Mouse (Mus musculus) adrenal gland, postnatal 4 days (tissue): ENCODE data around the gene Samhd1. TPM values are rescaled to one million over a fixed set of nuclear protein-coding genes. Genes with fewer than 3 reads are reported as not detected.

Source experiments
- DNase-seq, 2 experiments: peaks; one replicate each; pipeline ENCODE4 v3.0.0; 2021 to 2022; ENCODE audit warnings: low spot score in 2 of 2, mixed read lengths in 2 of 2
- total RNA-seq, 2 experiments: library from RNA; stranded (reverse); gene quantifications; 2 replicates each; pipeline ENCODE4 v1.2.3; 2021

Gene Samhd1
- total RNA-seq, 2 experiments from 2014 or later = 30.8 to 32.6 TPM

DNA sequence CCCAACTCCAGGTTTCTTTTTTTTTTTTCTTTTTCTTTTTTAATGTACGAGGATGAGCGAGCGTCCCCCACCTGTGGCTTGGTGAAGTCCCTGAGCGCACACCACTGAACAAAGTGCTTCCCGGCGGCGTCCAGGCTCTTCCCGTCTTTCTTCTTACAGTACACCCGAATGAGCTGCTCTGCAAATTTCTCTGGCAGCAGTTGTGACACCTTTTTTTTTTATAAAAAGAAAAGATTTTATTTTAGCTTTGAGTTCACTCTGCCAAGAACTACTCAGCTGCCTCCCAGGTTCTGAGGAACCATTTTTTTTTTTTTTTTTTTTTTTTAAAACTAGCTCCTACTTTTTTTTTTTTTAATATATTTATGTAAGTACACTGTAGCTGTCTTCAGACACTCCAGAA lies 33.4 kb downstream of the Samhd1 start:
- DNase-seq = no peak

GRCm38 (mm10) chr2:157100319-157100605 lies 34.8 kb downstream of the Samhd1 start:
- DNase-seq = no peak

DNA sequence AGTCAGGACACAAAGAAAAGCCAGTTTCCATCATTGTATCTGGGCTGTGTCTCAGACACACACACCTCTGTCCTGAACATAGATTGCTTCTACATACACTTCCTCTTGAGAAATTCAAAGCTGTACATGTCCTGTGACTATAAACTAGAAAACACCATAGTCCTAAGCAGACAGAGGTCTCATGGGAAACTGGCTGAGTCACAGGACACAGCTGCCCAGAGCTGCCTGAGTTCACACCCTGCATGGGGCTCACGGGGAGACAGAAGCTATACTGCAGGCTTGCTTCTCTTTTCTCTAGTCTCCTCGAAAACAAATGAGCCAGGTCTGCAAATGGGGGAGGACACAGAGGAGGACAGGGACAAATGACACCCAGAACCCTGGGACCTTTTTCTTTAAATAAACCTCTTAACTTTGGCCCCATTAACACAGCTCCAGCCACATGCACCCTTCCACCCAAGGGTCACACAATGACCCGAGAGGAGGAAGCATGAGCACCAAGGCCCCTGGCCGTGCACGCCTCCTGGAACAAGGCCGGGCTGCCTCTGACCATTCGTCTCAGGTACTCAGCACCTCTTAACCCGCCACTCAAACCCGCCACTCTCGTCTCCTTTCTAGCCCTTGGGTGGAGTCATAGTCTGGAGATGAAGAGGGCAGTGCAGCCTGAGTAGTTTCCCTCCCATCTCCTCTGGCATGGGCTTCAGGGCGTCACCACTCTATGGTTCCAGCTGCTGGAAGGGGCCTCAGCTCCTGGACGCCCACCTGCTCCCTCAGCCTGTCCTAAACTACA lies 35.3 kb downstream of the Samhd1 start:
- DNase-seq = no peak

GRCm38 (mm10) chr2:157095005-157095755 lies 39.9 kb downstream of the Samhd1 start:
- DNase-seq = peak; percentile 55 to 69

DNA sequence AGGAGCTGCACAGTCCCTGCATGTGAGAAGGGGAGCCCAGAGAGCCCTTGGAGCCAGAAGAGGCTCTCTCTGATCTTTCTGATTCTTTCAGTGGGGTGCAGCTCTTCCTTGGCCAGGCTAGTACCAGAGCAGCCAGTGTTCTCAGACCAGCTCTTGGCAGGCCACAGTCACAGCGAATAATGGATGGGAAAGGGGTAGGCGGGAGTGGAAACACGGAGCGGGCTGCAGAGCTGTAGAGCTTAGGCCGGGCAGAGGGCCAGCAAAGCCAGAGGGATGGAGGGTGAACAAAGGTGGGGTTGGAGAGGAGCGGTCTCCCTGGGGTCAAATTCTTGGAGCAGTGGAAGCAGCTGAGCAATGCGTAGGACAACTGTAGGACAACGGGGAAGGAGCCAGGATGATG lies 43.0 kb downstream of the Samhd1 start:
- no peak for DNase-seq

DNA sequence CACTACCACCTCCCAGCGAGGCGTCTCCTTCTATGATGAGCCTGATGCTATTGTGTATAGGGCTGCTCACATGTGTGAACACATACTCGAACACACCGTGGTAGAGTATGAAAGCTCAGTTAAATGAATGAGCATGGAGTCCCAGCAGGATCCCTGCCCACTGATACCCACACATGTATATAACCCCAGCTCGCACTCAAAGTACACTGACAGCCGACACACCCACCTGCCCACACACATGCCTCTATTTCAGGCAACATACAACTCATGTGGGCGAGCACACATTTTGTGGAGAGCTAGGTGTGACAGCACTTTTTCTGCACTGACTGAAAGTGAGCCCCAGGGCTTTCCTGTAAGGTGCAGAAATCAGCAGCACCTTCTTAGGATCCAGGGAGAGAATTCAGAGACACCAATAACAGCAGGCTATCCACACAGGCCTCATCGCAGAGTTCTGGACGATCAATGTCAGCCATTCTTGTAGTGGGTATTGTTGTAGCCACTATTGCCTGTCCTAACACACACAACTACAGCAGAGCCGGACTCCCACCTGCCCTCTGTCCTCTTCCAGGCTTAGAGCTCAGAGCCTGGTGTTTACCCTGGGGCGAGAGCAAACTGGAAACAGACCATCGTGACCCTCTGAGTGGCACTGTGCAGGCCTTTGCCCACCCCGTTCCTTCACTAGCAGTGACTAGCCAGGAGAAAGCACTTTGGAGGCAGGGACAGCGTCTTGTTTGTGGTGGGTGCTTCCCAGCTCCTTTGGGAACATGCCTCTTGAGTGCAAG lies 47.3 kb downstream of the Samhd1 start:
- DNase-seq = no peak

GRCm38 (mm10) chr2:157086796-157087195 lies 48.3 kb downstream of the Samhd1 start, which contains the start of gene Tldc2:
TSS of gene Tldc2 (plus strand) at chr2:157087055.
- DNase-seq = no peak

DNA sequence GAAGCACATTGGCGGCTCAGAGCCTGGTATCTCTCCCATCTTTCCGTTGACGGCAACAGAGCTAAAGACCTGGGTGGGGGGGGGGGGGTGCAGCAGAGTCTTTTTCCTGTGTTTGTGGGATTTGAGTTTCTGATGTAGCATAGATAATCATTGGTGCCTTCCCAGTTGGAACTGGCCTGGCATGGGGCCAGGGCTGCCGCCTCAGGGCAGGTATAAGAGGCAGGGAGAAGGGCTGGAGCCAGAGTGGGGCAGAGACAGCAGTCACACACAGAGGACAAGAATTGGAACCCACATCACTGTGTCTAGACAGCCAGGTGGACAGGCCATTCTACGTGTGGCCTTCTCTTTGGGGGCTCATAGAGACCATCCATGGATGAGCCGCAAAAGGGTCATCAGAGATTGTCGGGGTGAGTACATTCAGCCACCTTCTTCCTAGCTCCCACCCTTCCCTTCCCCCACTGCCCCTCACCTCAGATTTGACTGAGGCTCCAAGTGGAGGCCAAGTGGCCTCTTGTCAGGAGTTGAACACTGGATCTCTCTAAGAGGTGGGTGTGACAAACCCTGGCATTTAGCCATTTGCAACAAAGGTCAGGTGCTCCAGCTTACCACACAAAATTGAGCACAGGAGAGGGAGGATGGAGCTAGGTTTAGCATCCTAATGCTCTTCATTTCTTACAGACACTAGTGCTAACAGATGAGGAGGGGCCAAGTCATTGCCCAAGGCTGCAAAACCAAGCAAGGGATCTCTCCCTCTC lies 50.1 kb downstream of the Samhd1 start:
- DNase-seq = no peak

DNA sequence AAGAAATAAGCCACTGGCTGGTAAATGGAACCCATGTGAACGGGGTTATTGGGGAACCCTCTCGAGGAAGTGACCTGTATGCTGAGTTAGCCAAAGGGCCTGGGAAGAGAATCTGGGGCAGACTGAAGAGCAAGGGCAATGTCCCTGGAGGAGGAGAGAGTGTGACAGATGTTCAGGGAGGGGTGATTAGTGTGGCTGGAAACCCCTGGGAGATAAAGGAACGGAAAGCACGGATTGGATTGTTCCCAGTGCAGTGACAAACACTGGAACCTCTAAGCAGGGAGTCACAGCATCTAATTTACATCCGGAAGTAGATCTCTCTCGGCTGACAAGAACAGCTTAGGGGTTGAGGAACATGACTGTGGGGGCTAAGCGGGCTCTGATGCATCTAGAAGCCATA lies 53.1 kb downstream of the Samhd1 start:
- no peak for DNase-seq

- DNase-seq = no peak
Observed at GRCm38 (mm10) chr2:157081331-157081730, 53.7 kb downstream of the Samhd1 start.

DNA sequence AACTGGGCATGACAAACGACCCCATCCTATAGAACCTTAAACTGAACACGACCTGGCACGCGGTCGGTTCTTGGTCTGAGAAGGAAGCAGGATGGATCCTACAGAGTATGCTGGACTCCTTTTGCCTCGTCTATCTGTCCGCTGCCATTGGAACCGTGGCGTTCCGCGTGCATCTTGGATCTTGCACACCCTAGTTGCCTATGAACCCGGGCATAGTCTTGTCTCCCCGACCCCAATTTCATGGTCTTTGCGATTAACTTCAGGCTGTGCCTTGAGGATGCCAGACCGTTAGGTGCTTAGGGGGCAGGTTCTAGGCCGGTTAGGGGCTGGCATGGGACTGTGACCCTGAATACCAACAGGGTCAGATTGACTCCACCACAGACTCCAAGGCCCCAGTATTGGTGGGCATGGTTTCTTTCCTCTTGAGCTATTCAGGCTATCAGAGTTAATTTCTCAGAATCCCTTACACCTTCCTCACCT lies 55.3 kb downstream of the Samhd1 start:
- no peak for DNase-seq

DNA sequence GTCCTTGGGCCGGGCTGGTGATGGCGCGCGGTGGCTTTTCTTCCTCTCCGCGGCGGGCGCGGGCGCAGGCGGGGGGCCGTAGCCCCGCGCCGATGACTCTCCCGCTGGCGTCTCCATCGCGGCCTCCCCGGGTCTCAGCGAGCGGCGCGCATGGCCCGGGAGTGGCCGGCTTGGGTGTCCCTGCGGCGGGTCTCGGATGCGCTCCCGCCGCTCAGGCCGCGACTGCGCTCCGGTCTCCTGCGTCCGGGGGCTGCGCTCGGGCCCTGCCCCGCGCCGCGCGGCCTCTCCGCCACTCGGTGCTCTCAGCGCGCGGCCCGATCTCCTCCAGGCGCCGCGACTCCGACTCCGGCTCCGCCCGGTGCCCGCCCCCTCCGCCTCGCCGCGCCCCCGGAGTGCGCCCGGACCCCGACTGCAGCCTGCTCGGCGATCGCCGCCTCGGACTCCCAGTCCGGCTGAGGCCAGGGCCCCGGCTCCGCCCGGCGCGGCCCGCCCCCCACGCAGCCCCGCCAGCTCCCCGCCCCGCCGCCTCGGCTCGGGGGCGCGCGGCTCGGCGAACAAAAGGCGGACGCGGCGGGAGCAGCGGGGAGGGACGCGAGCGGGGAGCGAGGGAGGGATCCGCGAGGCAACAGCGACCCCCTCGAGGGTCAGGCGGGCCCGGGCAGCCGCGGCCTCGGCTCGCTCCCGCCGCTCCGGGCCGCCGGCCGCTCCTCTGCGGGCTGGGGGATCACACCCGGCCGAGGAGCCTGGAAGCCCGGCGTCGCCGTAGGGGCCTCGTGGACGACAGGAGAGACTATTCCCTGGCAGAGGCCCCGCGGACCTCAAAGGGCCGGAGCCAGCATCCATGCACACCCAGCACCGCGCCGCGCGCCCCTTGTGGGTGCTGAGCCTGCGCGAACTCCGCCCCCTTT lies 56.0 kb downstream of the Samhd1 start, which contains the start of gene Soga1:
Gene Soga1 (minus strand): TSS at position 462 of the 908 bp plus-strand sequence.
- DNase-seq = peak; percentile 74 to 79

DNA sequence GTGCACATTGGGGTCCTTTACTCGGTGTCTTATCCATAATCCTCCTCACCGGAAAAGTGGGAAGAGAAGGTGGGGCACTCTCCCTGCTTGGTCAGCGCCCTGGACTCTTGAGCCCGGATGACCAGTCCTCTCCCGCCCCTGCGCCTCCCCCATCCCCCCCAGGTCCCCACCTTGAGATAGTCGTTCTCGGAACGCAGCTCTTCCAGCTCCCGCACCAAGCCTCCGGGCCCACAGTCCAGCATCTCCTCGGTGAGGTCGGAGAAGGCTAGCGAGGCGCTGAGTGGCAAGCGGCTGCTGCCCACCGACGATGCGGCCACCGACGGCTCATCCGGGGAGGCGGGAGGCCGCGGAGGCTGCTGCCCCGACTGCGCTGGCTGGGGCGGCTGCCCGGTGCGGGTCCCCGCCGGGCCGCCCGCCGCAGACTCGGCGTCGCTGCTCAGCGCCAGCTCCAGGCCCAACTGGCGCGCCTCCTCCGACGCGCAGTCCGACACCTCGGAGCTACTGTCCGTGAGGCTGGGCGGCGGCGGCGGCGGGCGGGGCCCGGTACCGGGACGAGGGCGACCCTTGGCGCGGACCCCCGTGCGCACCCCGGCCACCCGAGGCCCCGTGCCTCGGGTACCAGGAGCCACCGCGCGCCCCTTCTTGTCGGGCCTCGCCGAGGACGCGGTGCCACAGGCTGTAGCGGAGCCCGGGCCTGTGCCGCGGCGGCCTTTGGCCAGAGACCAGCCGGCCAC lies 56.8 kb downstream of the Samhd1 start:
- peak in 1 of 2 experiments; percentile 42 for DNase-seq

DNA sequence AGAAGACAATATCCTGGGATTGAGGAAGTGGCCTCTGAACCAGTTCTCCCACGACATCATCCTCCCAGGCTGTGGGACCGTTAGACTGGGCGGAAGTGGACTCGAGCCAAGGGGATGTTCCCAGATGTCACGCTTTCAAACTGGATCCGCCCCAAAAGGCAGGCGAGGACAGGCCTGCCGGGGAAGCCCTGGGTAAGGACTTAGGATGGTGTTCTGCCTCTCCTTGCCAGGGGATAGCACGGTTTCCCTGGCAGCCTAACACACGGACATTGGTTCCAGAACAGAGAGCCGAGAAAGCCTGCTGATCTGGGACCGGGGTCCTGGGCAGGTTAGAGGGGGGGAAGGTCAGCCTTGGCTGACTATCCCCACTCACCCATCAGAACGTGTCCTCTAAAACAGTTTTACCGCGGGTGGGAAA lies 57.4 kb downstream of the Samhd1 start:
- peak; percentile 45 to 80 for DNase-seq

DNA sequence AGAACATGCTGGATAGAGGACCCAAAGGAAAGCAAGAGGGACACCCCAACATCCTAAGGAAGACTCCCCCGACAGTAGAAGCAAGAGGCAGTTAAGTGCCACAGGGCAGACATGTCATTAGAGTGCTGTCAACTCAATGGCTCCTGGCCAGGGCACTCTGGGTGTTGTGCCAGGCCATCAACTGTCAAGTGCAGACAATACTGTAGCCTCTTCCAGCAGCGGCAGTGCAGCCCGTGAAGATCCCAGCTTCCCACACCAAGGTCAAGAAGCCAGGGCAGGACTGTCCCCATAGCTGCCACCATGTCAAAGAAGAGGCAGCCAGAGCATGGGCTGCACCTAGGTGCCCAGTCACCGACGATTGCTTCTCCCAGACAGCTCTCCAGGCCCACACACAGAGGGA lies 57.9 kb downstream of the Samhd1 start:
- peak in 1 of 2 experiments; percentile 41 for DNase-seq

- no peak for DNase-seq
Observed at GRCm38 (mm10) chr2:157076585-157076984, 58.5 kb downstream of the Samhd1 start.

DNA sequence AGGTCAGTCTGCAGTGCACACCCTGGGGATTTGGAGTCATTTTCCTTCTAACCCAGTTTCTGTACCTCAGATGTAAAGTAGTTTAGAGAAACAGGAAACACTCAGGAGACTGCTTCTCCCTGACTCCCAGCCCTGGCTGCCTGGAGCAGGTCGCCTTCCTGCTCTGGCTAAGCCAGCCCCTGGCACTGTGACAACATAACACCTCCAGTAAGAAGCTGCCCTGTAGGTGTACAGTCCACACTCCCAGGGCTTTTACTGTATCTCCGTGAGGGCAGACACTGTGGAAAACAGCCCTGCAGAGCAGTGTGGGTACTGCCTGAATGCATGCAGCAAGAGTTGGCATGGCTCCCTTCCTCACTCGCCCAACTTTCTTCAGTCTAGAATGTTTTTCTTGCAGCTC lies 59.4 kb downstream of the Samhd1 start:
- DNase-seq = no peak

DNA sequence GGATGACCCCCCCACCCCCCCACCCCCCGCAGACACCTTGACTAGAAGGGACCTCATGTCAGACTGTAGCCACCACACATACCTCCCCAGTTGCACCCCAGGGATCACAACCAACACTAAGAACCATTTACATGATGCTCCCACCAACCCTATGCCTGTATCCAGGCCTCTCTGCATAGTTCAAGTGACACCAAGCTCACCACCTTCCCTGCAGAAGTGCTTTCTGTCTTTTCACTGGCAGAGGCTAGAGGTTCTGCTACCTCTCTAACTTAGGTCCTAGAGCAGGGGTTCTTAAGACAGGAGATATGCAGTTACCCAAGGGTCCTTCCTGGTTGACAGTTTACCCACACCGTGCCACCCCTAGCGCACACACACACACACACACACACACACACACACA lies 59.8 kb downstream of the Samhd1 start:
- no peak for DNase-seq

- DNase-seq = no peak
Observed at GRCm38 (mm10) chr2:157074772-157075171, 60.3 kb downstream of the Samhd1 start.
